Mouse (Mus musculus) embryonic facial prominence, embryonic 12.5 days (tissue): ENCODE measurements at regions not wholly inside any gene's neighbourhood (a gene's known extent, or its start where the extent isn't known, plus 50 kb on each side); places are given as distances from the start of the nearest gene placed in this dataset.

ENCODE experiments used
- ATAC-seq: fragments of 200-750 bp; cut with Nextera tagmentation; 2 replicates; pipeline ENCODE4 v1.8.0; 2017; ENCODE audit not compliant: insufficient number of reproducible peaks, insufficient read depth, low FRiP score, low TSS enrichment
- H3K27ac ChIP-seq: fragments of 300-500 bp; sonication (generic); 2 replicates; pipeline ENCODE4 v1.5.1; 2016; ENCODE audit warnings: mild to moderate bottlenecking
- H3K27me3 ChIP-seq: fragments of 300-500 bp; sonication (generic); 2 replicates; pipeline ENCODE4 v1.6.1; 2016; ENCODE audit warnings: mild to moderate bottlenecking, moderate library complexity
- H3K36me3 ChIP-seq: fragments of 300-500 bp; sonication (generic); 2 replicates; pipeline ENCODE4 v1.6.1; 2016; ENCODE audit warnings: mild to moderate bottlenecking
- H3K4me1 ChIP-seq: fragments of 300-500 bp; sonication (generic); 2 replicates; pipeline ENCODE4 v1.6.1; 2016
- H3K4me2 ChIP-seq: fragments of 300-500 bp; sonication (generic); replicated peaks from 2 replicates; pipeline ENCODE4 v1.6.1; 2016; ENCODE audit warnings: mild to moderate bottlenecking, moderate library complexity
- H3K4me3 ChIP-seq: fragments of 300-500 bp; sonication (generic); 2 replicates; pipeline ENCODE4 v1.5.1; 2016; ENCODE audit warnings: mild to moderate bottlenecking
- H3K9ac ChIP-seq: fragments of 300-500 bp; sonication (generic); 2 replicates; pipeline ENCODE4 v1.6.1; 2016; ENCODE audit warnings: mild to moderate bottlenecking, moderate library complexity
- H3K9me3 ChIP-seq: fragments of 300-500 bp; sonication (generic); 2 replicates; pipeline ENCODE4 v1.6.1; 2016; ENCODE audit warnings: mild to moderate bottlenecking, moderate library complexity
- WGBS: fragments of 180-500 bp; shearing (Covaris S2); methylation state at CpG from one replicate; pipeline ENCODE4 v1.1.7; 2016; 5-methylcytosine and 5-hydroxymethylcytosine counted together

- ATAC-seq, result no peak
- Histone ChIP-seq H3K27ac (no peak overlapping the region), H3K4me3 (no peak overlapping the region), H3K4me1 (peaks cover 10% of the 10 kb centered on the region), H3K27me3 (no peaks in the 10 kb centered on the region), H3K36me3 (no peaks in the 10 kb centered on the region), H3K4me2 (peak overlapping the region; percentile 23), H3K9ac (no peak overlapping the region), H3K9me3 (no peaks in the 10 kb centered on the region)
- WGBS, result 44% methylated on average over 17 of the region's 17 CpGs
Observed at GRCm38 (mm10) chr15:97458139-97458747, 211.2 kb upstream of the Amigo2 start.

DNA sequence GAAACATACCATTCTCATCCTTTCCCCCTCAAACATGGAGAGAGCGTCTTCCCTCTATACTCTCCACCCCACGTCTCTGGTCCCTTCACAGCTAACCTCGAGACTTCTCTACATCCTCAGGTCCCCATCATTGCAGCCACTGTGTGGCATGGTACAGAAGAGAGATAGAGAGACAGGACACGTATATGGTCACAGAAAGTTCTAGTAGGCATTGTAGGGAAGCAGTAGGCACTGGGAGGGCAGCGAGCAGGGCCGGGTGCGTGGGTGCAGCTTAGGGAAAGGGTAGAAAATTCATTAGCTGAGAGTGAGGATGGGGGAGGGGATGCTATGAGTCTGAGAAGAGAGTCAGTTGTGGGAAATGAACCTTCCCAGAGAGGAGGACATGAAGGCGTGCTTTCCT lies 210.4 kb upstream of the Amigo2 start:
- Histone ChIP-seq H3K9me3 (no peaks in the 10 kb centered on the region), H3K4me2 (no peak overlapping the region), H3K4me1 (peaks cover 10% of the 10 kb centered on the region), H3K27ac (no peak overlapping the region), H3K36me3 (no peaks in the 10 kb centered on the region), H3K9ac (no peak overlapping the region), H3K27me3 (no peaks in the 10 kb centered on the region), H3K4me3 (no peak overlapping the region)
- WGBS, result 87% methylated on average over 8 of the region's 8 CpGs
- ATAC-seq, result no peak

- Histone ChIP-seq H3K27me3 (no peaks in the 10 kb centered on the region), H3K4me3 (no peak overlapping the region), H3K4me1 (peaks cover 10% of the 10 kb centered on the region), H3K27ac (no peak overlapping the region), H3K9ac (no peak overlapping the region), H3K9me3 (no peaks in the 10 kb centered on the region), H3K4me2 (no peak overlapping the region), H3K36me3 (no peaks in the 10 kb centered on the region)
- ATAC-seq, result no peak
- 93% methylated on average over 16 of the region's 16 CpGs for WGBS
Observed at GRCm38 (mm10) chr15:97456991-97457390, 209.9 kb upstream of the Amigo2 start.

DNA sequence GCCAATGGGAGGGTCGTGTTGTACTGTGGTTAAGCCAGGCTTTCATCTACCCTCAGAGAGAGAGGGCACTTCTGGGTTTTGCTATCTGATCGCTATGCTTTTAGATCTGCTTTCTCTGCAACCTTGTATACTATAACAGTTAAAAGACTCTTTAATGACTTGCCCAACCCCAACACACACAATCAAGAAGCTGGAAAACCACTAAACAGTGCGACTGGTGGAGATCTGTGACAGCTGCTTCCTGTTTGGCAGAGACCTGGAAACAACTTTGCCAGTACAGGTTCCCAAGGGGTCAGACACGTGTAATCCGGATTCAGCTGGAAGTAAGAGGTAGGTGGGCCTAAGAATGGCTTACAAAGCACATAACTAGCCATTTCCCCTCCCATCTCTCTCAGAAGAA lies 208.6 kb upstream of the Amigo2 start:
- Histone ChIP-seq H3K36me3 (no peaks in the 10 kb centered on the region), H3K27me3 (no peaks in the 10 kb centered on the region), H3K4me3 (no peak overlapping the region), H3K9ac (no peak overlapping the region), H3K9me3 (no peaks in the 10 kb centered on the region), H3K4me1 (peaks cover 10% of the 10 kb centered on the region), H3K27ac (no peak overlapping the region), H3K4me2 (no peak overlapping the region)
- no peak for ATAC-seq
- WGBS, result 39% methylated on average over 5 of the region's 5 CpGs

- no peak overlapping the region for H3K27ac ChIP-seq
- H3K36me3 ChIP-seq, result no peaks in the 10 kb centered on the region
- H3K9ac ChIP-seq, result no peak overlapping the region
- no peak overlapping the region for H3K4me2 ChIP-seq
- ATAC-seq, result no peak
- no peaks in the 10 kb centered on the region for H3K27me3 ChIP-seq
- H3K4me1 ChIP-seq, result no peaks in the 10 kb centered on the region
- H3K4me3 ChIP-seq, result no peak overlapping the region
- H3K9me3 ChIP-seq, result no peaks in the 10 kb centered on the region
- WGBS, result 70% methylated on average over 3 of the region's 3 CpGs
Observed at GRCm38 (mm10) chr15:97449724-97450123, 202.6 kb upstream of the Amigo2 start.

- ATAC-seq, result no peak
- Histone ChIP-seq H3K4me3 (no peak overlapping the region), H3K4me2 (no peak overlapping the region), H3K27me3 (no peaks in the 10 kb centered on the region), H3K9ac (no peak overlapping the region), H3K4me1 (no peaks in the 10 kb centered on the region), H3K36me3 (no peaks in the 10 kb centered on the region), H3K9me3 (no peaks in the 10 kb centered on the region), H3K27ac (no peak overlapping the region)
- 94% methylated on average over 6 of the region's 6 CpGs for WGBS
Observed at GRCm38 (mm10) chr15:97449001-97449400, 201.9 kb upstream of the Amigo2 start.

- no peaks in the 10 kb centered on the region for H3K9me3 ChIP-seq
Observed at GRCm38 (mm10) chr15:97448243-97448880, 201.3 kb upstream of the Amigo2 start.

DNA sequence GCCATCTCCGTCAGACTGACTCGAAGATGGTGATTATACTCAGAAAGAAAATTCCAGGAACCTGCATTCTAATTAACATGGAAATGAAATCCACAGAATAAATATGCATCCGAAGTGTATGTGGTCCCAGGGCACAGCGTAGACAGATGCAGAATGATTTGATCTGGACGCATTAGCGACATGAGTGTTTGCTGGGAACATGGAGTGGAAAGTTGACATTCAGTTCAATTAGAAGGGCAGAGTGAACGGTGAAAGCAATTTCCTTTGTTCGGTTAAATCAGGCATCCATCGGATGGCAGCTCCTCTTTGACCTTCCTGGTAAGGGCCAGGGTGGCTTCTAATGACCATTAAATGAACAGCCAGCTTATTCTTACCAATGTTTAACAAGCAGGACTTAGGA lies 199.1 kb upstream of the Amigo2 start:
- H3K4me1 ChIP-seq, result no peaks in the 10 kb centered on the region
- no peak overlapping the region for H3K4me3 ChIP-seq
- no peaks in the 10 kb centered on the region for H3K36me3 ChIP-seq
- no peaks in the 10 kb centered on the region for H3K27me3 ChIP-seq
- 60% methylated on average over 9 of the region's 9 CpGs for WGBS
- H3K27ac ChIP-seq, result no peak overlapping the region
- H3K4me2 ChIP-seq, result no peak overlapping the region
- no peak for ATAC-seq
- H3K9me3 ChIP-seq, result no peaks in the 10 kb centered on the region
- H3K9ac ChIP-seq, result no peak overlapping the region

More at GRCm38 (mm10) chr15:97448243-97448880, 201.3 kb upstream of the Amigo2 start:
- Histone ChIP-seq H3K27me3 (no peaks in the 10 kb centered on the region), H3K4me1 (no peaks in the 10 kb centered on the region), H3K27ac (no peak overlapping the region), H3K36me3 (no peaks in the 10 kb centered on the region), H3K9ac (no peak overlapping the region), H3K4me3 (no peak overlapping the region), H3K4me2 (no peak overlapping the region)
- 72% methylated on average over 5 of the region's 5 CpGs for WGBS
- ATAC-seq, result no peak

- H3K9me3 ChIP-seq, result no peaks in the 10 kb centered on the region
- 77% methylated on average over 5 of the region's 5 CpGs for WGBS
- no peak for ATAC-seq
- H3K27me3 ChIP-seq, result no peaks in the 10 kb centered on the region
- no peak overlapping the region for H3K4me2 ChIP-seq
- no peak overlapping the region for H3K27ac ChIP-seq
- no peak overlapping the region for H3K4me3 ChIP-seq
- no peaks in the 10 kb centered on the region for H3K36me3 ChIP-seq
- no peak overlapping the region for H3K9ac ChIP-seq
- no peaks in the 10 kb centered on the region for H3K4me1 ChIP-seq
Observed at GRCm38 (mm10) chr15:97438235-97438760, 191.2 kb upstream of the Amigo2 start.
